Mouse (Mus musculus): ENCODE results near the gene Stac3. TPM values are rescaled to one million over a fixed set of nuclear protein-coding genes. Genes with fewer than 3 reads are reported as not detected.

The Stac3 gene
- total and polyA plus RNA-seq, 3 experiments: 0.93 to 2.5 (median 1.8) TPM

- DNase-seq: peak; percentile 82
Measured at GRCm38 (mm10) chr10:127509051-127509836, 7.8 kb downstream of the Stac3 start.

- no peak for DNase-seq
Measured at GRCm38 (mm10) chr10:127509837-127510701, 8.6 kb downstream of the Stac3 start.

- DNase-seq: no peak
Measured at GRCm38 (mm10) chr10:127510895-127511617, 9.6 kb downstream of the Stac3 start.

GRCm38 (mm10) chr10:127511634-127512306 is 10.3 kb downstream of the Stac3 start:
- DNase-seq: peak; percentile 58

GRCm38 (mm10) chr10:127512307-127512666 is 10.8 kb downstream of the Stac3 start:
- DNase-seq: no peak

GRCm38 (mm10) chr10:127512813-127513212 is 11.3 kb downstream of the Stac3 start:
- peak; percentile 93 for DNase-seq

GRCm38 (mm10) chr10:127513501-127514091 is 12.1 kb downstream of the Stac3 start:
- DNase-seq: no peak

GRCm38 (mm10) chr10:127514111-127514698 is 12.7 kb downstream of the Stac3 start:
- DNase-seq: no peak

- no peak for DNase-seq
Measured at GRCm38 (mm10) chr10:127514764-127515163, 13.3 kb downstream of the Stac3 start, which contains the start of gene Ndufa4l2. Gene Ndufa4l2, plus strand, starts transcription at chr10:127514967.

- DNase-seq: no peak
Measured at GRCm38 (mm10) chr10:127515271-127515982, 13.9 kb downstream of the Stac3 start.

- no peak for DNase-seq
Measured at GRCm38 (mm10) chr10:127515983-127516459, 14.5 kb downstream of the Stac3 start.

GRCm38 (mm10) chr10:127516576-127517260 is 15.2 kb downstream of the Stac3 start:
- peak; percentile 41 for DNase-seq

- DNase-seq: no peak
Measured at GRCm38 (mm10) chr10:127517941-127518340, 16.5 kb downstream of the Stac3 start.

GRCm38 (mm10) chr10:127519041-127519701 is 17.7 kb downstream of the Stac3 start:
- no peak for DNase-seq

- no peak for DNase-seq
Measured at GRCm38 (mm10) chr10:127519903-127520713, 18.6 kb downstream of the Stac3 start.

GRCm38 (mm10) chr10:127520714-127521357 is 19.4 kb downstream of the Stac3 start:
- DNase-seq: no peak

GRCm38 (mm10) chr10:127521611-127522080 is 20.2 kb downstream of the Stac3 start:
- DNase-seq: no peak
